Mouse (Mus musculus) bone marrow macrophage, adult 2 months (primary cell): ENCODE measurements at regions not wholly inside any gene's neighbourhood (a gene's known extent, or its start where the extent isn't known, plus 50 kb on each side); places are given as distances from the start of the nearest gene placed in this dataset.

Experiments used
- CTCF ChIP-seq: IDR thresholded peaks from 2 replicates; pipeline ENCODE4 v1.5.1; 2012; ENCODE audit warnings: low read depth, mild to moderate bottlenecking, low read length, moderate library complexity
- POLR2A ChIP-seq: IDR thresholded peaks from 2 replicates; pipeline ENCODE4 v1.6.1; 2012; ENCODE audit warnings: mild to moderate bottlenecking, low read depth, low read length, borderline replicate concordance

GRCm38 (mm10) chr6:144919750-144920149 is 138.0 kb upstream of the Sox5 start:
- no peak for TF ChIP-seq CTCF
- no peak for TF ChIP-seq POLR2A
